Mouse (Mus musculus): Measurements from ENCODE around the gene Opn3. TPM values are rescaled to one million over a fixed set of nuclear protein-coding genes. Genes with fewer than 3 reads are reported as not detected.
A peak's percentile ranks its signal among the peaks of the same experiment; 100 is the strongest.

The Opn3 gene
- polyA plus RNA-seq (2012; ENCODE audit: insufficient read depth, insufficient read length, low replicate concordance, missing spikeins) = not detected in 2 replicates

GRCm38 (mm10) chr1:175692246-175692996 is at the start of gene Opn3, which contains the start of gene Chml:
Opn3 (minus strand) TSS chr1:175692776.
Chml (minus strand) TSS chr1:175692901.
- TF ChIP-seq CTCF (IDR thresholded peaks at IDR 0.05; ENCODE audit: insufficient read depth, low read depth, low read length) = no peak
- peak; percentile 58 for TF ChIP-seq POLR2A (IDR thresholded peaks at IDR 0.05; ENCODE audit: insufficient read depth, low read depth, low read length)
- Histone ChIP-seq H3K27ac (ENCODE audit: insufficient read depth, low read depth, low read length) (no peak within 1 kb of the TSS), H3K4me3 (ENCODE audit: insufficient read depth, low read depth, low read length) (peak within 1 kb of the TSS; percentile 96), H3K4me1 (ENCODE audit: control insufficient read depth, insufficient read depth, low read length) (0 out of 2 replicates have a peak, but pooled peaks cover 3% of the 10 kb centered on the region)
- WGBS = under 1% methylated on average over 71 of the region's 73 CpGs

- no peak for TF ChIP-seq POLR2A (IDR thresholded peaks at IDR 0.05; ENCODE audit: insufficient read depth, low read depth, low read length)
- no peak for TF ChIP-seq CTCF (IDR thresholded peaks at IDR 0.05; ENCODE audit: insufficient read depth, low read depth, low read length)
Observed at GRCm38 (mm10) chr1:175725771-175726170, 33.2 kb upstream of the Opn3 start.

GRCm38 (mm10) chr1:175716832-175717231 is 24.3 kb upstream of the Opn3 start:
- no peak overlapping the region for H3K4me3 ChIP-seq (ENCODE audit: insufficient read depth, low read depth, low read length)
- 95% methylated on average over 9 of the region's 9 CpGs for WGBS
- H3K4me1 ChIP-seq (ENCODE audit: control insufficient read depth, insufficient read depth, low read length) = no peaks in the 10 kb centered on the region
- no peak overlapping the region for H3K27ac ChIP-seq (ENCODE audit: insufficient read depth, low read depth, low read length)
- TF ChIP-seq POLR2A (IDR thresholded peaks at IDR 0.05; ENCODE audit: insufficient read depth, low read depth, low read length) (no peak), CTCF (IDR thresholded peaks at IDR 0.05; ENCODE audit: insufficient read depth, low read depth, low read length) (no peak)

More at GRCm38 (mm10) chr1:175725771-175726170, 33.2 kb upstream of the Opn3 start:
- 38% methylated on average over 7 of the region's 7 CpGs for WGBS
- H3K27ac ChIP-seq (ENCODE audit: insufficient read depth, low read depth, low read length) = no peak overlapping the region
- H3K4me1 ChIP-seq (ENCODE audit: control insufficient read depth, insufficient read depth, low read length) = peaks cover 7% of the 10 kb centered on the region
- no peak overlapping the region for H3K4me3 ChIP-seq (ENCODE audit: insufficient read depth, low read depth, low read length)

DNA sequence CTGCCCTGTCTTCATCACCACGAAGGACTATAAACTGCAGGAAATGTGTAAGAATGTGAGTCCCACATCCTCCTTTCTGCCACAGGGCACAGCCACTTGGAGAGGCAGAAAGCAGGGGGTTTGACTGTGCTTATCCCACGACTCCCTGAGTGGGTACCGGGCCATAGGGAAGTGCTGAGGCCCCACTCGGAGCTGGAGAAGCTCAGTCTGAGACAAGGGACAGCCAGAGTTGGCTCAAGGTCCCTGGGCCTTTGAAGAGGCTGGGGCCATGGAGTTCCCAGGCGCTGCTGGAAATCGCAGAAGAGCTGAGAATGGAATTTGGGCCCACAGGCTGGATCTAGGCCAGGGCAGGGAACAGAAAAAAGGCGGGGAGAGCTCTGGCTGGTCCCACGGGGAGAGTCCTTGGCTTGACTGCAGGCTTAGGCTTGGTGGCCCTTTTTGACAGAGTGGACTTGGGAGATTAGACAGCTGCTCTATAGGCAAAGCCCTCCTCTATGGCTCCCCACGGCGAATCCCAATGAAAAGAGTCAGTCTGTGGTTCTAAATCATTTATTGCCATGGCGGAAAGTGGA is 19.8 kb upstream of the Opn3 start:
- 64% methylated on average over 11 of the region's 11 CpGs for WGBS
- no peak overlapping the region for H3K27ac ChIP-seq (ENCODE audit: insufficient read depth, low read depth, low read length)
- no peak for TF ChIP-seq POLR2A (IDR thresholded peaks at IDR 0.05; ENCODE audit: insufficient read depth, low read depth, low read length)
- no peak for TF ChIP-seq CTCF (IDR thresholded peaks at IDR 0.05; ENCODE audit: insufficient read depth, low read depth, low read length)
- no peak overlapping the region for H3K4me3 ChIP-seq (ENCODE audit: insufficient read depth, low read depth, low read length)
- no peaks in the 10 kb centered on the region for H3K4me1 ChIP-seq (ENCODE audit: control insufficient read depth, insufficient read depth, low read length)

- TF ChIP-seq CTCF (IDR thresholded peaks at IDR 0.05; ENCODE audit: insufficient read depth, low read depth, low read length) = no peak
- no peak for TF ChIP-seq POLR2A (IDR thresholded peaks at IDR 0.05; ENCODE audit: insufficient read depth, low read depth, low read length)
- Histone ChIP-seq H3K4me3 (ENCODE audit: insufficient read depth, low read depth, low read length) (no peak overlapping the region), H3K27ac (ENCODE audit: insufficient read depth, low read depth, low read length) (no peak overlapping the region), H3K4me1 (ENCODE audit: control insufficient read depth, insufficient read depth, low read length) (no peaks in the 10 kb centered on the region)
Observed at GRCm38 (mm10) chr1:175708013-175708412, 15.4 kb upstream of the Opn3 start.

GRCm38 (mm10) chr1:175707599-175707998 is 15.0 kb upstream of the Opn3 start:
- whole genome bisulfite sequencing = 70% methylated on average over 5 of the region's 5 CpGs
- H3K27ac ChIP-seq (ENCODE audit: insufficient read depth, low read depth, low read length) = no peak overlapping the region
- H3K4me3 ChIP-seq (ENCODE audit: insufficient read depth, low read depth, low read length) = no peak overlapping the region
- no peak for TF ChIP-seq CTCF (IDR thresholded peaks at IDR 0.05; ENCODE audit: insufficient read depth, low read depth, low read length)
- no peak for TF ChIP-seq POLR2A (IDR thresholded peaks at IDR 0.05; ENCODE audit: insufficient read depth, low read depth, low read length)
- no peaks in the 10 kb centered on the region for H3K4me1 ChIP-seq (ENCODE audit: control insufficient read depth, insufficient read depth, low read length)

- Histone ChIP-seq H3K4me3 (ENCODE audit: insufficient read depth, low read depth, low read length) (no peak overlapping the region), H3K27ac (ENCODE audit: insufficient read depth, low read depth, low read length) (no peak overlapping the region), H3K4me1 (ENCODE audit: control insufficient read depth, insufficient read depth, low read length) (no peaks in the 10 kb centered on the region)
- no peak for TF ChIP-seq POLR2A (IDR thresholded peaks at IDR 0.05; ENCODE audit: insufficient read depth, low read depth, low read length)
- no peak for TF ChIP-seq CTCF (IDR thresholded peaks at IDR 0.05; ENCODE audit: insufficient read depth, low read depth, low read length)
- 77% methylated on average over 4 of the region's 4 CpGs for WGBS
Observed at GRCm38 (mm10) chr1:175701145-175701544, 8.6 kb upstream of the Opn3 start.

- Histone ChIP-seq H3K4me3 (ENCODE audit: insufficient read depth, low read depth, low read length) (no peak overlapping the region), H3K4me1 (ENCODE audit: control insufficient read depth, insufficient read depth, low read length) (no peaks in the 10 kb centered on the region), H3K27ac (ENCODE audit: insufficient read depth, low read depth, low read length) (no peak overlapping the region)
- TF ChIP-seq CTCF (IDR thresholded peaks at IDR 0.05; ENCODE audit: insufficient read depth, low read depth, low read length) (no peak), POLR2A (IDR thresholded peaks at IDR 0.05; ENCODE audit: insufficient read depth, low read depth, low read length) (no peak)
- 40% methylated on average over 4 of the region's 4 CpGs for WGBS
Observed at GRCm38 (mm10) chr1:175699796-175700195, 7.2 kb upstream of the Opn3 start.

GRCm38 (mm10) chr1:175699375-175699774 is 6.8 kb upstream of the Opn3 start:
- TF ChIP-seq CTCF (IDR thresholded peaks at IDR 0.05; ENCODE audit: insufficient read depth, low read depth, low read length) (no peak), POLR2A (IDR thresholded peaks at IDR 0.05; ENCODE audit: insufficient read depth, low read depth, low read length) (no peak)

More at GRCm38 (mm10) chr1:175699375-175699774, 6.8 kb upstream of the Opn3 start:
- Histone ChIP-seq H3K4me3 (ENCODE audit: insufficient read depth, low read depth, low read length) (no peak overlapping the region), H3K4me1 (ENCODE audit: control insufficient read depth, insufficient read depth, low read length) (no peaks in the 10 kb centered on the region), H3K27ac (ENCODE audit: insufficient read depth, low read depth, low read length) (no peak overlapping the region)
- 42% methylated on average over 3 of the region's 3 CpGs for WGBS
